Mouse (Mus musculus) embryonic facial prominence, embryonic 13.5 days (tissue): Measurements from ENCODE around the gene Wdr6. TPM values are rescaled to one million over a fixed set of nuclear protein-coding genes. Genes with fewer than 3 reads are reported as not detected.
A peak's percentile ranks its signal among the peaks of the same experiment; 100 is the strongest.

Experiments used
- ATAC-seq: fragments of 200-750 bp; cut with Nextera tagmentation; 2 replicates; pipeline ENCODE4 v1.8.0; 2017; ENCODE audit warnings: low read depth; ENCODE audit not compliant: insufficient number of reproducible peaks, insufficient read depth, low FRiP score, low TSS enrichment
- H3K27ac ChIP-seq: fragments of 300-500 bp; sonication (generic); 2 replicates; pipeline ENCODE4 v1.5.1; 2015; ENCODE audit warnings: moderate library complexity, mild to moderate bottlenecking, inconsistent platforms
- H3K27me3 ChIP-seq: fragments of 300-500 bp; sonication (generic); 2 replicates; pipeline ENCODE4 v1.6.1; 2015; ENCODE audit warnings: mild to moderate bottlenecking, inconsistent platforms
- H3K36me3 ChIP-seq: fragments of 300-500 bp; sonication (generic); 2 replicates; pipeline ENCODE4 v1.6.1; 2015; ENCODE audit warnings: mild to moderate bottlenecking, inconsistent platforms
- H3K4me1 ChIP-seq: fragments of 300-500 bp; sonication (generic); 2 replicates; pipeline ENCODE4 v1.6.1; 2015; ENCODE audit warnings: inconsistent platforms
- H3K4me2 ChIP-seq: fragments of 300-500 bp; sonication (generic); 2 replicates; pipeline ENCODE4 v1.6.1; 2015; ENCODE audit warnings: moderate library complexity, mild to moderate bottlenecking, inconsistent platforms
- H3K4me3 ChIP-seq: fragments of 300-500 bp; sonication (generic); 2 replicates; pipeline ENCODE4 v1.5.1; 2015; ENCODE audit warnings: mild to moderate bottlenecking, inconsistent platforms
- H3K9ac ChIP-seq: fragments of 300-500 bp; sonication (generic); 2 replicates; pipeline ENCODE4 v1.6.1; 2015; ENCODE audit warnings: mild to moderate bottlenecking, inconsistent platforms
- H3K9me3 ChIP-seq: fragments of 300-500 bp; sonication (generic); 2 replicates; pipeline ENCODE4 v1.6.1; 2016; ENCODE audit warnings: inconsistent platforms
- WGBS: fragments of 180-500 bp; shearing (Covaris S2); methylation state at CpG from one replicate; pipeline ENCODE4 v1.1.7; 2015; ENCODE audit warnings: mixed read lengths; 5-methylcytosine and 5-hydroxymethylcytosine counted together
- polyA plus RNA-seq: library from polyadenylated mRNA; unstranded; fragments of >200 nt; fragmentation: Nextera tagmentation; extraction: Ambion mirVana; gene quantifications from 2 replicates; pipeline ENCODE4 v1.2.1, GENCODE M21; 2015

The Wdr6 gene
- polyA plus RNA-seq, 1 experiment from 2014 or later: 147 TPM

GRCm38 (mm10) chr9:108594354-108594753 lies 15.8 kb upstream of the Wdr6 start:
- no peak overlapping the region for H3K27ac ChIP-seq
- H3K27me3 ChIP-seq: no peaks in the 10 kb centered on the region
- H3K9me3 ChIP-seq: no peaks in the 10 kb centered on the region
- no peak for ATAC-seq
- no peak overlapping the region for H3K4me3 ChIP-seq
- H3K9ac ChIP-seq: no peak overlapping the region
- H3K36me3 ChIP-seq: 0 out of 2 replicates have a peak, but pooled peaks cover 3% of the 10 kb centered on the region
- H3K4me2 ChIP-seq: no peak overlapping the region
- H3K4me1 ChIP-seq: peaks cover 8% of the 10 kb centered on the region; the same call in 1 of the 2 replicates
- 78% methylated on average over 3 of the region's 3 CpGs for WGBS

GRCm38 (mm10) chr9:108591462-108591861 lies 12.9 kb upstream of the Wdr6 start:
- H3K4me3 ChIP-seq: no peak overlapping the region
- WGBS: 86% methylated on average over 4 of the region's 4 CpGs
- no peaks in the 10 kb centered on the region for H3K27me3 ChIP-seq
- H3K36me3 ChIP-seq: 0 out of 2 replicates have a peak, but pooled peaks cover 3% of the 10 kb centered on the region
- H3K9me3 ChIP-seq: no peaks in the 10 kb centered on the region
- H3K4me2 ChIP-seq: no peak overlapping the region
- ATAC-seq: no peak
- H3K27ac ChIP-seq: no peak overlapping the region
- no peak overlapping the region for H3K9ac ChIP-seq
- peaks cover 21% of the 10 kb centered on the region for H3K4me1 ChIP-seq

- Histone ChIP-seq H3K4me2 (no peak overlapping the region), H3K36me3 (0 out of 2 replicates have a peak, but pooled peaks cover 3% of the 10 kb centered on the region), H3K27me3 (no peaks in the 10 kb centered on the region), H3K9me3 (no peaks in the 10 kb centered on the region), H3K27ac (no peak overlapping the region), H3K9ac (no peak overlapping the region), H3K4me1 (peaks cover 19% of the 10 kb centered on the region), H3K4me3 (no peak overlapping the region)
- no peak for ATAC-seq
- 71% methylated on average over 5 of the region's 5 CpGs for WGBS
Observed at GRCm38 (mm10) chr9:108589229-108589628, 10.7 kb upstream of the Wdr6 start.

DNA sequence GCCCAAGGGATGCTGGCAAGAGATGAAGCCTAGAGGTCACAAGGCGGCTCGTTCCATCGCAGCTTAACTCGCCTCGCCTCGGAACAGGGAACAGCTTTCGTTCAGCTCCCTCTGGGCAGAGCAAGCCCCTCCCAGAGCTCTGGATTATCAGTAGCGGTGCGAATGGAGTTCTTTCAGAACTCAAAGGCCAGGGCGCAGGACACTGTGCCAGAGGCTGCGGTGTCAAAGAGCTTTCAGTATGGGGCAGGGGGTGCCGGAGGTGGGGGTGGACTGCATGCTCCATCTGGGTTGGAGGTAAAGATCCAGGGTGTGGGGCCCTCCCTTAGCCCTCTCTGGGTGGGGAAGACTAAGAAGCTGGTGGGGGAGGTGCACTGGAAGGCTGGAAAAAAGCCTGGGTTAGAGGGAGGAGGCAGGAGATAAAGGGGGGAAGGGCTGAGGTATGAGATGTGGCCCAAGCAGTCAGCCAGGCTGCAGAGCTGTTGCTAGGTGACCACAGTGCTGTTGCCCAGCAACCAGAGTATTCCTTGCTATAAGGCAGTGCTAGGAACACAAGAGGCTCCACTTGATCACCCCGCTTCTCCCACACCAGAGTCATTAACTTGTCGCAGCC lies 9.1 kb upstream of the Wdr6 start:
- no peaks in the 10 kb centered on the region for H3K9me3 ChIP-seq
- H3K4me1 ChIP-seq: peaks cover 19% of the 10 kb centered on the region
- 0 out of 2 replicates have a peak, but pooled peaks cover 2% of the 10 kb centered on the region for H3K36me3 ChIP-seq
- H3K27me3 ChIP-seq: no peaks in the 10 kb centered on the region
- peak overlapping the region; percentile 23 for H3K4me3 ChIP-seq
- H3K27ac ChIP-seq: peak overlapping the region; percentile 73
- ATAC-seq: peak; percentile 80
- 3% methylated on average over 14 of the region's 14 CpGs for WGBS
- H3K9ac ChIP-seq: peak overlapping the region; percentile 60
- H3K4me2 ChIP-seq: peak overlapping the region; percentile 55

- Histone ChIP-seq H3K27ac (peak overlapping the region; percentile 92), H3K36me3 (peaks cover 32% of the 10 kb centered on the region), H3K4me2 (peak overlapping the region; percentile 86), H3K27me3 (no peaks in the 10 kb centered on the region), H3K4me1 (peaks cover 44% of the 10 kb centered on the region), H3K9me3 (no peaks in the 10 kb centered on the region), H3K9ac (peak overlapping the region; percentile 91), H3K4me3 (peak overlapping the region; percentile 75)
- 65% methylated on average over 5 of the region's 5 CpGs for WGBS
- ATAC-seq: no peak
Observed at GRCm38 (mm10) chr9:108579344-108579690, 778 bp upstream of the Wdr6 start.

DNA sequence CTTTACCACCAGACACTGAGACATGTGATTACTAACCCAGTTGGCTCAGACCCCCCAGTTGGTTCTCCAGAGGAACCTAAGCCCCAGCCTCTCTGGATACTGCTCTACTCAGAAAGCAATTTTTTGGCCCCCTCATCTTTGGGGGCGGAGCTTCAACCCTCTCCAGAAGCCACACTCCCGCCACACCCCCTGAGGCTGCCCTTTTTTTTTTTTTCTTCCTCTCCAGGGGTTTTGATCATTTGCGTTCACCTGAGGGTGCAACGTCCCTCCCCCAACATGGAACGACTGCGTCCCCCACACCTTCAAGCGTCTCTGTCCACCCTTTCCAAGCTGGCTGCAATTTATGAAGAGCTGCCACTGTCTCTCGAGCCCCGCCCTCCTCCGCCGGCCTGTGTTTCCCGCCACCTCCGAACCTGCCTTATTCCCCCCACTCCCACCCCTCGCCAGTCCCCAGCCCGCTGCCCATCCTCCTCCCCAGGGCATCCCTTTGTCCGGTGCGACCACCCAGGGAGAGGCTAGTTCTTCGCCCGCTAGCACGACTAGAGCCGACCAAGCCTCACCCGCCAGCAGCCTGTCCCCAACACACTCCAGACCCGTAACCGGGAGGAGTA lies 500 bp downstream of the Wdr6 start:
- H3K4me3 ChIP-seq: peak overlapping the region; percentile 75
- ATAC-seq: peak; percentile 9; the same call in 1 of the 2 replicates
- peaks cover 44% of the 10 kb centered on the region for H3K36me3 ChIP-seq
- peak overlapping the region; percentile 92 for H3K27ac ChIP-seq
- no peaks in the 10 kb centered on the region for H3K9me3 ChIP-seq
- H3K9ac ChIP-seq: peak overlapping the region; percentile 91
- H3K4me2 ChIP-seq: peak overlapping the region; percentile 86
- under 1% methylated on average over 24 of the region's 24 CpGs for WGBS
- peaks cover 51% of the 10 kb centered on the region for H3K4me1 ChIP-seq
- no peaks in the 10 kb centered on the region for H3K27me3 ChIP-seq

DNA sequence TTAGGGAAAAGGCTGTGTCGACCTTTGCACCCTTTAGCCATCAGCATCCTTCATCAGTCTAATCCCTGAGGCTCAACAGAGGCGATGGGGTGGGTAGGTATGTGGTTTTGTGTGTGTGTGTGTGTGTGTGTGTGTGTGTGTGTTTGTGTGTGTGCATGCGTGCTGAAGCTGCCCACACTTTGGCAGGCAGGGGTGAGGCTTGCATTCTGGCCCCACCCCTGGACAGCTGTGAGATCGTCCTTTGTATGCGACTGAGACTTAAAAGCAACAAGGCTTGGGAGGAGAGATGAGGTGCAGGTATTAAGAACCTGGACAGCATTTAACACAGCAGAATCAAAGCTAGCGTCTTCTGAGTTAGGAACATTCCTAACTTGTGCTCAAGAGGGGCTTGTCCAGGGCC lies 1.5 kb downstream of the Wdr6 start:
- Histone ChIP-seq H3K9me3 (no peaks in the 10 kb centered on the region), H3K4me3 (peak overlapping the region; percentile 75), H3K4me2 (peak overlapping the region; percentile 86), H3K27me3 (no peaks in the 10 kb centered on the region), H3K36me3 (peaks cover 50% of the 10 kb centered on the region), H3K27ac (no peak overlapping the region), H3K4me1 (peaks cover 51% of the 10 kb centered on the region), H3K9ac (peak overlapping the region; percentile 91)
- no peak for ATAC-seq
- WGBS: 46% methylated on average over 6 of the region's 6 CpGs

DNA sequence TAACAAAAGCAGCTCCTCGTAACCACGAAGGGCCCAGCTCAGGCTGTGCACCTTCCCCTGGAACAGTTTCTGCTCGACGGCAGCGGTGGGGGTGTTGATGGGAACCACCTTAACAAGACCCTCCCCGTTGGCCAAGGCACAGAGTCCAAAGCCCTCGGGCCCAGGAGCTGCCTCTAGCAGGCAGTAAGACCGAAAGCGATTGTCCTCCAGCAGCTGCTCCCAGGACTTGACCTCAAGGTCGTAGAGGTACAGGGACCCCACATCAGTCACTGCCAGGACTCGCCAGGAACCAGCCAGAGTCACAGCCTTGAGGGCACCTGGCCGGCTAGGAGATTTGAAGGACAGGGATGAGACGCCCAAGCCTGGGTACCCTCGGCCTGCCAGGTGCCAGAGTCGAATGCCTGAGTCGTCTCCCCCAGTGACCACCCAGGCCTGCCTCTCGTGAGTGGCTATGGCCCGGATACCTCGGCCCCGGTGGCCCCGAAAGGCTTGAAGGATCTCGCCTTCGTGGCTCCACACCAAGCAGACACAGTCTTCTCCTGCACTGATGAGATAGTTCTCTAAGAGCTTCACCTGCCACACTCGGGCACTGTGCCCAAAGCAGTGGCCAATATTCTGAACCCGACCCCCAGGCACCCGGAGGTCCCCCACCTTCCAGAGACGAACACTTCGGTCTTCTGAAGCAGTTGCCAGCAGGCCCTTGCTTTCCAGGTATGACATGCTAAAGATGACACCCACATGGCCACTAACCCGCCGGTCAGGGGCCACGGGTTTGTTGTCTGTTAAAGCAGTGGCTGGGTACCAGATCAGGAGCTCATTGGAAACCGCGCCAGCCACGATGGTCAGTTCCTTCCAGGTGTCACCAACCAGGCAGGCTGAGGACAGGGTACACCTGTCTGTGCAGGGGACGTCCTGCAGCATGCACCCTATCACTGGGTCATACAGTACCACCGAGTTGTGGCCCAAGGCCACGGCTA lies 2.9 kb downstream of the Wdr6 start:
- whole genome bisulfite sequencing: 89% methylated on average over 37 of the region's 37 CpGs
- no peak overlapping the region for H3K27ac ChIP-seq
- H3K4me2 ChIP-seq: no peak overlapping the region
- no peak for ATAC-seq
- peaks cover 58% of the 10 kb centered on the region for H3K4me1 ChIP-seq
- no peaks in the 10 kb centered on the region for H3K9me3 ChIP-seq
- H3K4me3 ChIP-seq: no peak overlapping the region
- peaks cover 58% of the 10 kb centered on the region for H3K36me3 ChIP-seq
- H3K9ac ChIP-seq: no peak overlapping the region
- no peaks in the 10 kb centered on the region for H3K27me3 ChIP-seq

DNA sequence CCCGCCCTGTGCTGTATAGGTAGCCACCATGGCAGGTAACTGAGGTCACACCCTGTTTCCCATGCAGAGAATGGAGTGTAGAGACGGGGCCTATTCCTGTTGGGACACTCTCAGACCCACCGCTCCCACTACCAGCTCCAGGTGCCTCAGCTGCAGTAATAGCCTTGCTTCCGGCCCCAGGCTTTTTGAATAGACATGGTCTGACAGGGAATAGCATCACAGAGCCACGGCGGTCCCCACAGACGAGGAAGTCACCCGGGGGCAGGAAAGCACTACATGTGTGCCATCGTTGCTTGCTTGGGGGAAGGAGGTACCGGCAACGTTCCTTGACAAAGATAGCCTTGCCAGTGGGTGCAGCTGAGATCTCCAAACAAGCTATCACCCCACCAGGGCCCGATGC lies 3.6 kb downstream of the Wdr6 start:
- Histone ChIP-seq H3K27ac (no peak overlapping the region), H3K4me3 (no peak overlapping the region), H3K4me2 (no peak overlapping the region), H3K27me3 (no peaks in the 10 kb centered on the region), H3K4me1 (peaks cover 64% of the 10 kb centered on the region), H3K36me3 (peaks cover 58% of the 10 kb centered on the region), H3K9me3 (no peaks in the 10 kb centered on the region), H3K9ac (no peak overlapping the region)
- 84% methylated on average over 12 of the region's 12 CpGs for WGBS
- ATAC-seq: no peak

DNA sequence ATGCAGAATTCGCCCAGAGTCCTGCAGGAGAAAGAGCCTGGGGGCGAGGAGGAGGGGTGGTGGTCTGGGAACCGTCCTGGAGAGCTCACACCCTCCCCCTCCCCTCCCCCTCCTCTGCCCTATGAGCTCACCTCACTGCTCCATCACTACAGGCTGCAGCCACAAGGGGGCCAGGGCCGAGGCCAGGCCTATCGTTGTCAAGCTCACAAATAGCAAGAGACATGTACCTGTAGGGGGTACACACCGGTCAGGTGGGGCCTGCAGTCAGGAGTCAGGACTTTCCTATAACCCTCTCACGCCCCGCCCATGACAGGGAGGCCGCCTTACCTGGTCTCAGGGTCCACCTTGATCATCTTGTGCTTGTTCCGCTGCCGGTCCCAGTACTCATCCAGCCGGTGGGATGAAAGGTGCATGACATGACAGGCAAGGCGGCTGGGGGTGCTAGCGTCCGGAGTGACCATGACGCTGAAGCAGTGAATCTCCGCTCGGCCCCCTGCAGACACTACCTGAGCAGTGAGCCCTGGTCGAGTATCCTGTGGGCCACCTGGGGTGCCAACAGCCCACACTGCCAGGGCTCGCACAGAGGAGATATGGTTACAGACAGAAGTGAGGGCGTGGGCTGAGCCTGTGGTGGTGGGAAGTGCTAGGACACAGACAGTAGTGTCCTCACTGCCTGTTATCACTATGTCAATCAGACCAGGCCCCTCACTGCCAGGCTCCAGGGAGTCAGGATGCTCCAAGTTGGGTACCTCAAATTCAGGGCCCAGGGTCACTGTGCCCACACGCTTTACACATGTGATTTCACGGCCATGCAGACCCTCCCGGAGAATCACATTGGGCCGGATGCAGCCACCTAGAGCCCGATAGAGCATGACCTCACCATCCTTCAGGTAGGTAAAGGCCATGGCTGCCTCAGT lies 4.5 kb downstream of the Wdr6 start:
- Histone ChIP-seq H3K4me3 (no peak overlapping the region), H3K27ac (no peak overlapping the region), H3K27me3 (no peaks in the 10 kb centered on the region), H3K36me3 (peaks cover 58% of the 10 kb centered on the region), H3K4me1 (peaks cover 65% of the 10 kb centered on the region), H3K9me3 (no peaks in the 10 kb centered on the region), H3K4me2 (no peak overlapping the region), H3K9ac (no peak overlapping the region)
- no peak for ATAC-seq
- WGBS: 52% methylated on average over 26 of the region's 26 CpGs

DNA sequence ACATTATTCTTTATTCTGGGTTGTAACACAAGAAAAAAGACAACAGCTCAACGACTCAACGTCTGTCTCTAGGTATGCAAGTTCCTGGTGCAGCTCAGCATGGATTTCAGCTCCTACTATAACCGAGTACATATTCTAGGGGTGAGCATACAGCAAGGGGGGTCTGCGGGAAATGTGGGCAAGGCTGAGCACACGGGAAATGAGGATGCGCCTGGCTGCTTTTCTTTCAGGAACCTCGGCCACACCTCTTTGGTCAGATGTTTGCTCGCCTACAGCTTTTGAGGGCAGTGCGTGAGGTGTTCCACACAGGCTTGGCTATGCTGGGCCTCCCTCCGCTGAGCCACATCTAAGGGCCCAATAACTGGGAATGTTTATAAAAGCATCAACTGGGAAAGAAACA lies 6.2 kb downstream of the Wdr6 start:
- H3K9me3 ChIP-seq: no peaks in the 10 kb centered on the region
- no peak overlapping the region for H3K9ac ChIP-seq
- no peak overlapping the region for H3K4me2 ChIP-seq
- no peaks in the 10 kb centered on the region for H3K27me3 ChIP-seq
- peaks cover 69% of the 10 kb centered on the region for H3K4me1 ChIP-seq
- WGBS: 88% methylated on average over 10 of the region's 10 CpGs
- no peak for ATAC-seq
- H3K27ac ChIP-seq: no peak overlapping the region
- H3K36me3 ChIP-seq: peaks cover 58% of the 10 kb centered on the region
- H3K4me3 ChIP-seq: no peak overlapping the region
